Mouse (Mus musculus) kidney, postnatal 25 days (tissue): ENCODE measurements around the gene Vmn1r68.

Source experiments
- DNase-seq, 2 experiments: peaks; one replicate each; pipeline ENCODE4 v3.0.0; 2021; ENCODE audit warnings: mixed read lengths in 2 of 2

Vmn1r68 gene

GRCm38 (mm10) chr7:10558385-10558784 lies at the start of gene Vmn1r68:
Vmn1r68 (minus strand) TSS chr7:10558485.
- no peak for DNase-seq

DNA sequence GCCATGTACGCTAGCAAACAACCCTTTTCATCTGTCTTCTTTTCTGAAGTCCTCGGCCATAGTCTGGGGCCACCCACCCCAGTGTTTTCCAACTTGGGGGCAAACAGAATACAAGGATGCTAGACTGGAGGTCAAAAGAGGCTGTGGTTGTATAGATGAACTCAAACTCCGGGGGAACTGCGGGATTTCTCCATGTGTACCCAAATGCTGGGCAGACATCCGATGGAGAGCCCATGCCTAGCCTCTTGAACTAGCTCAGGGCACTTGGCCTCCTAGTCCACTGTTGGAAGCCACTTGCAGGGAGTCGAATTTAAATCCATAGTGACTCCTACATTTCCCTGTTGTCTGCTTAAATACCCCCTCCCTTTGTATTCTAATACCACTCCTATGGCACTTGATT lies 62.7 kb downstream of the Vmn1r68 start:
- no peak for DNase-seq

- DNase-seq: peak; percentile 57 to 66
Measured at GRCm38 (mm10) chr7:10494786-10495521, 63.3 kb downstream of the Vmn1r68 start, which contains the start of gene Zik1. Zik1 (minus strand) TSS chr7:10495394.

DNA sequence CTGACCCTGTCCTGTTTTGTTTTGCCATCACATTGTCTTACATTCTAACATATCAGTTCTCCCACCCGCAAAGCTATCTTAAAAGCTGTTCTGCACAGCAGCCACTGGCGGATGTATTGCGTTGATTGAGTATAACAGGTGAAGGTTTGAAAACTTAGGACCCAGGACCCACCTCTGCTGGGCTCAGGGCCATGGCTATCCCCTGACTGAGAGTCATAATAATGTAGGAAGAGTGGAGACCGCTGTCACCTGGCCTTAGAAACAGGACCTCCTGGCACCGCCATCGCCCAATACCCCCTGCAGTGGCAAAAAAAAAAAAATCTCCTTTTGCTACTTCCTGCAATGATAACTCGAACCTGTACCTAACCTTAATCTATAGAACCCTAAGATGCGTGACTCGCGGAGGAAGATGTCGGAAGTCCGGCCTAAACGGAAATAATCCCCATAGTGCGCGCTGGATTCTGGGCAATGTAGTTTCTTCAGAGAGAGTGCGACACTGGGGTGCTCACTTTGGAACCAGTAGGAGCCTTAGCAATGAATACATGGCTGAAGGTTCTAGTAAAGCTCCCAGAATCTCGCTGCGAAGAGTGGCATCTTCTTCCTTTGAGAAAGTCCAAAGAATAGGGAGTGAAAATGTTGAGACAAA lies 77.6 kb downstream of the Vmn1r68 start:
- no peak for DNase-seq

DNA sequence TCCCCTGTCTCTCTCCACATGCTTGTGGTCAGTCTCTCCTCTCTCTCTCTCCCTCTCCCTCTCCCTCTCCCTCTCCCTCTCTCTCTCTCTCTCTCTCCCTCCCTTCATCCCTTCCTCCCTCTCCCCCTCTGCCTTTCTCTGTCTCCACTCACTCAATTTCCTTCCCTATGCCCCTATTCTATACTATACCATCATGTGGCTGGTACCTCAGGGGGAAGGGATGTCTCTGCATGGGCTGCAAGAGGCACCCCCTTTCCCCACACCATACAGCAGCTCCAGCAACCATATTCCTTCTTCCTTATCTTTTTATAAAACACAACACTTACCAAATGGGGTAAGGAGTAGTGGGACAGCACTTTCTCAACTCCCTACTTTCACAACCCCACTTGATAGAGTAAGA lies 78.5 kb downstream of the Vmn1r68 start:
- DNase-seq: no peak

- DNase-seq: no peak
Measured at GRCm38 (mm10) chr7:10458166-10458565, 100.1 kb downstream of the Vmn1r68 start.
